Mouse (Mus musculus): ENCODE measurements around the gene Gm5615. TPM values are rescaled to one million over a fixed set of nuclear protein-coding genes. Genes with fewer than 3 reads are reported as not detected.

Gene Gm5615
- polyA plus RNA-seq (2012; ENCODE audit: insufficient read depth, insufficient read length, missing spikeins): not detected in 2 replicates

GRCm38 (mm10) chr9:36541863-36542262 lies at the start of gene Gm5615:
TSS of gene Gm5615 (minus strand) at chr9:36541963.
- no peak within 1 kb of the TSS for H3K4me3 ChIP-seq (ENCODE audit: insufficient read depth, low read depth, low read length)
- no peak within 1 kb of the TSS for H3K27ac ChIP-seq (replicated peaks; ENCODE audit: low read depth, low read length)
- H3K4me1 ChIP-seq (ENCODE audit: control insufficient read depth, insufficient read depth, insufficient read length, low read length): no peaks in the 10 kb centered on the region

- no peaks in the 10 kb centered on the region for H3K4me1 ChIP-seq (ENCODE audit: control insufficient read depth, insufficient read depth, insufficient read length, low read length)
- no peak within 1 kb of the TSS for H3K27ac ChIP-seq (replicated peaks; ENCODE audit: low read depth, low read length)
- H3K4me3 ChIP-seq (ENCODE audit: insufficient read depth, low read depth, low read length): no peak within 1 kb of the TSS
These were observed 40.8 kb upstream of the Gm5615 start, which contains the start of gene Gm17689 for GRCm38 (mm10) chr9:36582535-36582934. TSS of gene Gm17689 (minus strand) at chr9:36582635.

- Histone ChIP-seq H3K27ac (replicated peaks; ENCODE audit: low read depth, low read length) (no peak overlapping the region), H3K4me1 (ENCODE audit: control insufficient read depth, insufficient read depth, insufficient read length, low read length) (no peaks in the 10 kb centered on the region), H3K4me3 (ENCODE audit: insufficient read depth, low read depth, low read length) (no peak overlapping the region)
These were observed 37.6 kb downstream of the Gm5615 start for GRCm38 (mm10) chr9:36504211-36504610.

GRCm38 (mm10) chr9:36495824-36496223 lies 45.9 kb downstream of the Gm5615 start:
- H3K27ac ChIP-seq (replicated peaks; ENCODE audit: low read depth, low read length): no peak overlapping the region
- H3K4me3 ChIP-seq (ENCODE audit: insufficient read depth, low read depth, low read length): no peak overlapping the region
- no peaks in the 10 kb centered on the region for H3K4me1 ChIP-seq (ENCODE audit: control insufficient read depth, insufficient read depth, insufficient read length, low read length)

DNA sequence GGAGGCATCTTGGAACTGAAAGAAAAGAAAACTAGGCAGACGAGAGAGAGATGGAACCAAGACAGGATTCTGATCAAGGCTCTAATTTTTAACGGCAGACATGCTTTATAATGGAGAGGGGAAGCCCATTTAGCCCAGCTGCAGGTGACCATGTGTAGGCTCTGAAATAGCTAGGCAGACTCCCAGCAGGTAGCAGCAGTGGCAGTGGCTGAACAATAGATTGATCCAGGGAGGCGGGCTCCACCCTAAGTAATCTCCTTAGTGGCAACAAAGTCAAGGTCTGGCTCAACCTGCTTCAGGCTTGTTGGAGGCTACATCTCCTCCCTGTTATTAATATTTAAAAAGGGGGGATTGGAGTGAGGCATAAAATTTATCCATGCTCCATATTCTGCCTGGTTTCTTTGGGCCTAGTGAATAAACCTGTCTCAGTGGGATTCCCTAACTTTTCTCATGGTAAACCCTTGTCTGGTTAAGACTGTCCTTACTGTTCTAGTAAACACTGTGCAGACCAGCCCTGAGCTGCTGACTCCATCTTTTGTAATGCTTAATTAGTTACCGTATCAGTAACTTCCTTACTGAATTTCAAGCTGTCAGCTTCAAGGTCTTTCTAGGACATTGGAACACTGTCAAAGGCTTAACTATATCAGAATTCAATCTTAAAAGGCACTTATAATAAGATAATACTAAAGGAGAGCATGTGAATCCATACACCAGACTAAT lies 47.1 kb downstream of the Gm5615 start:
- Histone ChIP-seq H3K4me1 (ENCODE audit: control insufficient read depth, insufficient read depth, insufficient read length, low read length) (no peaks in the 10 kb centered on the region), H3K27ac (replicated peaks; ENCODE audit: low read depth, low read length) (no peak overlapping the region), H3K4me3 (ENCODE audit: insufficient read depth, low read depth, low read length) (no peak overlapping the region)

Other genes with a start within 250 kb of the Gm5615 start
- gene Gm7257, start 110.1 kb downstream of the Gm5615 start, polyA plus RNA-seq (2012; ENCODE audit: insufficient read depth, insufficient read length, missing spikeins): not detected in 2 replicates
- gene Gm9513, start 66.3 kb downstream of the Gm5615 start, polyA plus RNA-seq (2012; ENCODE audit: insufficient read depth, insufficient read length, missing spikeins): not detected in 2 replicates
- gene Gm17689, start 40.7 kb upstream of the Gm5615 start, polyA plus RNA-seq (2012; ENCODE audit: insufficient read depth, insufficient read length, missing spikeins): not detected in 2 replicates
- not detected in 2 replicates for gene A630095E13Rik, start 101.4 kb upstream of the Gm5615 start, polyA plus RNA-seq (2012; ENCODE audit: insufficient read depth, insufficient read length, missing spikeins)
- gene Acrv1, start 151.3 kb upstream of the Gm5615 start, polyA plus RNA-seq (2012; ENCODE audit: insufficient read depth, insufficient read length, missing spikeins): not detected in 2 replicates
- gene Chek1, start 185.1 kb upstream of the Gm5615 start, polyA plus RNA-seq (2012; ENCODE audit: insufficient read depth, insufficient read length, missing spikeins): 2.8 TPM in 1 of 2 replicates, not detected in the other
- gene Stt3a, start 225.7 kb upstream of the Gm5615 start, polyA plus RNA-seq (2012; ENCODE audit: insufficient read depth, insufficient read length, missing spikeins): 58.3 and 83.2 TPM in 2 replicates

Data from brown adipose tissue, adult 24 weeks (tissue).